Comparison of ENCODE assay signal across 16 mouse cellular contexts in the genomic region with DNA sequence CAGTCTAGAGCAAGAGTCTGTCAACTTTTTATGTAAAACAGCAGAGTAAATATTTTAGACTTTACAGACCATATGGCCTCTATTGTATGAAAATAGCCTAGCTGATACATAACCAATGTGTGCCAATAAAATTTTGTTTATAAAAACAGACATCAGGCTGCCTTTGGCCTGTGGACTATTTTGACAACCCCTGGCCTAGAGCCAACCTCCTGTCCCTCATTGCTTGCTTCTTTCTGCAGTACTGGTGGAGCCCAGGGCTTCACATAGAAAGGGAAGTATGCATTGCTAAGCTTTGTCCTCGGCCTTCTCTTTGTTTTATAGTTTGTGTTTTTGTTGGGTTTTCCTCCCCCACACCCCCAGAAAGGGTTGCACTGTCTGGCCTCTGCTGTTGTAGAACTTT. TPM values are rescaled to one million over a fixed set of nuclear protein-coding genes. Genes with fewer than 3 reads are reported as not detected.
DNase-seq lines count a peak whose midpoint lies in the region; ATAC-seq and TF ChIP-seq lines count a peak whose summit lies in the region.
"Had no signal": no experiment of that assay in that cellular context is flagged by ENCODE, and none has a peak within 500 bp of the region (broad histone marks: within the 10 kb centered on the region; RNA-seq: fewer than 3 reads in every experiment).

No protein-coding gene starts in this region.

- no peak overlapping the region for H3K4me2 ChIP-seq in liver, embryonic 11.5 days
- peak overlapping the region; percentile 36 for H3K4me2 ChIP-seq in stomach, embryonic 15.5 days
- H3K4me2 ChIP-seq: hindbrain, embryonic 12.5 days; limb, embryonic 13.5 days; neural tube, embryonic 13.5 days had no signal

- no peak overlapping the region for H3K9ac ChIP-seq in liver, embryonic 11.5 days (ENCODE audit: low read depth, low read length)
- H3K9ac ChIP-seq in stomach, embryonic 15.5 days: no peak overlapping the region
- H3K9ac ChIP-seq: hindbrain, embryonic 12.5 days; limb, embryonic 13.5 days; neural tube, embryonic 13.5 days had no signal

- peak overlapping the region; percentile 72 for H3K27ac ChIP-seq in gastrocnemius, adult 2 months
- peak overlapping the region; percentile 40 for H3K27ac ChIP-seq in liver, embryonic 11.5 days (ENCODE audit: low read depth, low read length)
- H3K27ac ChIP-seq in stomach, embryonic 15.5 days: peak overlapping the region; percentile 66
- H3K27ac ChIP-seq: hindbrain, embryonic 12.5 days; limb, embryonic 13.5 days; neural tube, embryonic 13.5 days had no signal

- no peaks in the 10 kb centered on the region for H3K4me1 ChIP-seq in liver, embryonic 11.5 days (replicated peaks; ENCODE audit: control insufficient read depth, insufficient read depth, low read length)
- peaks cover 12% of the 10 kb centered on the region; the same call in 1 of the 2 replicates for H3K4me1 ChIP-seq in stomach, embryonic 15.5 days

- ATAC-seq in liver, embryonic 11.5 days (replicated peaks; ENCODE audit: low FRiP score): no peak
- no peak for ATAC-seq in stomach, embryonic 15.5 days (ENCODE audit: insufficient read depth, low FRiP score, low read depth)
- ATAC-seq: forebrain, embryonic 14.5 days had no signal

- peaks cover 20% of the 10 kb centered on the region; the same call in 1 of the 2 replicates for H3K36me3 ChIP-seq in liver, embryonic 11.5 days (ENCODE audit: control insufficient read depth, insufficient read depth, low read length)
- peaks cover 33% of the 10 kb centered on the region for H3K36me3 ChIP-seq in stomach, embryonic 15.5 days

- intact Hi-C loops in gastrocnemius, adult 2 months (cut with DNase I): no loop called here
- intact Hi-C loops in left cerebral cortex, postnatal 4 days (cut with DNase I): no loop called here
- intact Hi-C loops in left cerebral cortex, postnatal 25 days (cut with DNase I): no loop called here

- no peak for TF ChIP-seq CTCF in gastrocnemius, adult 2 months (IDR thresholded peaks at IDR 0.05)

- WGBS in liver, embryonic 11.5 days: 68% methylated on average over 1 of the region's 1 CpGs
- WGBS in stomach, embryonic 15.5 days: 41% methylated on average over 1 of the region's 1 CpGs

- H3K27me3 ChIP-seq in liver, embryonic 11.5 days (replicated peaks; ENCODE audit: control insufficient read depth, insufficient read depth, low read length): peaks cover 2% of the 10 kb centered on the region; the same call in 1 of the 2 replicates
- H3K27me3 ChIP-seq in stomach, embryonic 15.5 days (replicated peaks): no peaks in the 10 kb centered on the region
- H3K27me3 ChIP-seq: hindbrain, embryonic 12.5 days had no signal

- DNase-seq in gastrocnemius, adult 2 months: no peak
- DNase-seq in gastrocnemius, adult 18-20 months (ENCODE audit: low spot score): no peak
- DNase-seq in left cerebral cortex, postnatal 4 days: peak; percentile 23
- no peak for DNase-seq in left cerebral cortex, postnatal 25 days (ENCODE audit: low spot score in 2 of 2)
- no peak for DNase-seq in liver, embryonic 11.5 days (ENCODE audit: low spot score)
- DNase-seq in right cerebral cortex, postnatal 4 days: no peak
- no peak for DNase-seq in right cerebral cortex, postnatal 10 days (ENCODE audit: low spot score in 2 of 2)
- DNase-seq: B cell, adult 2 months; gastrocnemius, postnatal 36 days; layer of hippocampus, adult 9-11 months; midbrain, embryonic 14.5 days had no signal

- peak overlapping the region; percentile 43; the same call in 1 of the 2 replicates for H3K4me3 ChIP-seq in gastrocnemius, adult 2 months
- no peak overlapping the region for H3K4me3 ChIP-seq in liver, embryonic 11.5 days (ENCODE audit: low read depth, low read length)
- H3K4me3 ChIP-seq in stomach, embryonic 15.5 days (replicated peaks): no peak overlapping the region
- H3K4me3 ChIP-seq: hindbrain, embryonic 12.5 days; limb, embryonic 13.5 days; neural tube, embryonic 13.5 days had no signal

- H3K9me3 ChIP-seq in liver, embryonic 11.5 days (ENCODE audit: control insufficient read depth, low read length): no peaks in the 10 kb centered on the region
- H3K9me3 ChIP-seq in stomach, embryonic 15.5 days: no peaks in the 10 kb centered on the region
- H3K9me3 ChIP-seq: hindbrain, embryonic 12.5 days; limb, embryonic 13.5 days; neural tube, embryonic 13.5 days had no signal

RNA-seq across cellular contexts. Expression of a gene that starts 3.9 kb away (rescaled TPM):
- 10 to 100 TPM; 38.5 to 49.2 TPM for total RNA-seq in gastrocnemius, adult 2 months (2021)
- 10 to 100 TPM; 40.9 to 62.1 TPM for total RNA-seq in gastrocnemius, adult 18-20 months (2021)
- 1 to 10 TPM; 5.7 to 6.9 TPM for total RNA-seq in left cerebral cortex, postnatal 4 days (2021)
- 10 to 100 TPM in 1 of 2 experiments, 1 to 10 TPM in 1; 9.3 to 12.7 TPM for total RNA-seq in left cerebral cortex, postnatal 25 days (2021)
- polyA plus RNA-seq in liver, embryonic 11.5 days (2014; fragmentation: Nextera tagmentation; extraction: Ambion mirVana): 17.9 and 24.1 TPM in 2 replicates
- 380 and 441 TPM in 2 replicates for polyA plus RNA-seq in stomach, embryonic 15.5 days (2015; fragmentation: Nextera tagmentation; extraction: Ambion mirVana)

RNA-seq across cellular contexts. Expression of a gene that starts 23.1 kb away (rescaled TPM):
- 10 to 100 TPM; 66.2 to 72.2 TPM for total RNA-seq in gastrocnemius, adult 2 months (2021)
- 10 to 100 TPM; 57.8 to 66.2 TPM for total RNA-seq in gastrocnemius, adult 18-20 months (2021)
- 10 to 100 TPM; 80.0 to 97.1 TPM for total RNA-seq in left cerebral cortex, postnatal 4 days (2021)
- 10 to 100 TPM; 85.2 to 91.7 TPM for total RNA-seq in left cerebral cortex, postnatal 25 days (2021)
- 34.1 and 36.2 TPM in 2 replicates for polyA plus RNA-seq in liver, embryonic 11.5 days (2014; fragmentation: Nextera tagmentation; extraction: Ambion mirVana)
- 43.8 and 47.9 TPM in 2 replicates for polyA plus RNA-seq in stomach, embryonic 15.5 days (2015; fragmentation: Nextera tagmentation; extraction: Ambion mirVana)

RNA-seq across cellular contexts. Expression of a gene that starts 25.2 kb away (rescaled TPM):
- total RNA-seq in gastrocnemius, adult 2 months (2021): 10 to 100 TPM; 25.3 to 31.0 TPM
- 10 to 100 TPM; 28.2 to 29.5 TPM for total RNA-seq in gastrocnemius, adult 18-20 months (2021)
- total RNA-seq in left cerebral cortex, postnatal 4 days (2021): 10 to 100 TPM; 97.3 to 97.6 TPM
- total RNA-seq in left cerebral cortex, postnatal 25 days (2021): 10 to 100 TPM; 70.9 to 77.5 TPM
- 33.7 and 37.3 TPM in 2 replicates for polyA plus RNA-seq in liver, embryonic 11.5 days (2014; fragmentation: Nextera tagmentation; extraction: Ambion mirVana)
- polyA plus RNA-seq in stomach, embryonic 15.5 days (2015; fragmentation: Nextera tagmentation; extraction: Ambion mirVana): 40.6 and 45.9 TPM in 2 replicates

RNA-seq across cellular contexts. Expression of a gene that starts 25.7 kb away (rescaled TPM):
- total RNA-seq in gastrocnemius, adult 2 months (2021): 10 to 100 TPM in 1 of 2 experiments, 1 to 10 TPM in 1; 9.3 to 12.3 TPM
- total RNA-seq in gastrocnemius, adult 18-20 months (2021): 1 to 10 TPM; 8.0 to 9.0 TPM
- 10 to 100 TPM; 31.0 to 32.1 TPM for total RNA-seq in left cerebral cortex, postnatal 4 days (2021)
- total RNA-seq in left cerebral cortex, postnatal 25 days (2021): 10 to 100 TPM; 22.3 to 25.0 TPM
- polyA plus RNA-seq in liver, embryonic 11.5 days (2014; fragmentation: Nextera tagmentation; extraction: Ambion mirVana): 12.2 and 13.6 TPM in 2 replicates
- polyA plus RNA-seq in stomach, embryonic 15.5 days (2015; fragmentation: Nextera tagmentation; extraction: Ambion mirVana): 19.2 and 21.0 TPM in 2 replicates
